Mouse (Mus musculus) telencephalon, adult 2 months (tissue): ENCODE measurements around the gene Vmn1r225.
"Not testable (repeated sequence)": the region's sequence is repeated elsewhere in the genome, so short reads cannot be mapped to it uniquely, and the experiment has no call there.

Experiments used
- DNase-seq: peaks from one replicate; pipeline ENCODE4 v3.0.0-alpha.2; 2011; ENCODE audit warnings: low read depth, low spot score

Gene Vmn1r225

GRCm38 (mm10) chr17:20497858-20498257 lies at the start of gene Vmn1r225:
TSS of gene Vmn1r225 (plus strand) at chr17:20498158.
- DNase-seq, result no peak

GRCm38 (mm10) chr17:20473311-20473710 lies 24.6 kb upstream of the Vmn1r225 start:
- no peak for DNase-seq

- DNase-seq, result no peak
These were observed 16.7 kb upstream of the Vmn1r225 start, which contains the start of gene Vmn2r108 for GRCm38 (mm10) chr17:20481231-20481630. TSS of gene Vmn2r108 (minus strand) at chr17:20481331.

- DNase-seq, result not testable (repeated sequence)
These were observed 10.3 kb downstream of the Vmn1r225 start for GRCm38 (mm10) chr17:20508247-20508646.
